Comparison of ENCODE assay signal across 8 mouse cellular contexts in the genomic region with DNA sequence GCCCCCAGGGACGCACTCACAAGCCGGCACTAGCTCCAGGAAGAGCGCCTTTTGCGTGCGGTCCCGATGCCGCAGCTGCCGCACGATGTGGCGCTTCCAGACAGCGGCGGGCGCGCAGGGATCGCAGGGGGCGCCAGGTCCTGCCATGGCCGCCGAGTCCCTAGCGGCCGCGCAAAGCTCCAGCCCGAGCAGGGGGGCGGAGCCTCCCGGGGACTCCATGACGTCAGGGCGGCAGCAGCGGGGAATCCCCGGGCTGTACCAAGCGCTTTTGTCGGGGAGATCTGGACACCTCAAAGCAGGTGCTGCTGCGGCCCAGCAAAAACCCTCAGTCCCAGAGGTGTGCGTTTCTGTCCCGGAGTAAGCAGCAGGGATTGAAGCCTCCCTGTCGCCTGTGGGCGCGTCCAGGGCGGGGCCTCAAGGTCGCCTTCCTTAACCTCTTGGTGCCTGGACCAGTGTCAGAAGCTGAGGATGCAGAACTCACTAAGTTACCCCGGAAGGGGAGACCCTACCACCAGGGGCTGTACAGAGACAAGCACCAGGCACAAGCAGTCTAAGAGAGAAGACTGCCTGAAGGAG. TPM values are rescaled to one million over a fixed set of nuclear protein-coding genes. Genes with fewer than 3 reads are reported as not detected.
DNase-seq lines count a peak whose midpoint lies in the region; ATAC-seq lines count a peak whose summit lies in the region.

Atg16l2 (minus strand) TSS at position 371 of the 576 bp plus-strand sequence.

- H3K9me3 ChIP-seq in lung, embryonic 16.5 days (ENCODE audit: control insufficient read depth, low read length): no peaks in the 10 kb centered on the region

- H3K4me3 ChIP-seq in lung, embryonic 16.5 days (ENCODE audit: low read length): peak within 1 kb of the TSS; percentile 71

- H3K36me3 ChIP-seq in lung, embryonic 16.5 days (ENCODE audit: control insufficient read depth, insufficient read depth, low read length): no peaks in the 10 kb centered on the region

- 0 out of 2 replicates have a peak, but pooled peaks cover 4% of the 10 kb centered on the region for H3K27me3 ChIP-seq in lung, embryonic 16.5 days (ENCODE audit: control insufficient read depth, insufficient read depth, low read depth, low read length)

- H3K4me1 ChIP-seq in lung, embryonic 16.5 days (replicated peaks; ENCODE audit: control insufficient read depth, insufficient read depth, low read length): peaks cover 12% of the 10 kb centered on the region

- H3K4me2 ChIP-seq in lung, embryonic 16.5 days (ENCODE audit: low read depth, low read length): peak within 1 kb of the TSS; percentile 87

- peak within 1 kb of the TSS; percentile 78 for H3K9ac ChIP-seq in lung, embryonic 16.5 days (ENCODE audit: low read length)

- under 1% methylated on average over 39 of the region's 39 CpGs for WGBS in lung, embryonic 16.5 days

- peak; percentile 85 to 88 for ATAC-seq in hematopoietic stem cell, adult 5-6 weeks (replicated peaks in 1 of 2; ENCODE audit: insufficient read depth in 1 of 2, low FRiP score in 2 of 2, low TSS enrichment in 1 of 2, low read depth in 1 of 2, poor library complexity in 2 of 2, severe bottlenecking in 2 of 2)
- ATAC-seq in lung, embryonic 16.5 days (ENCODE audit: low read depth): peak; percentile 95

- peak; percentile 85 for DNase-seq in MEL-GATA-1-ER (ENCODE audit: extremely low read depth, low read depth)
- peak; percentile 97 for DNase-seq in cerebellum, adult 8-10 months
- DNase-seq in forelimb bud, embryonic 11.5 days (ENCODE audit: low read depth, low spot score): peak; percentile 96
- DNase-seq in layer of hippocampus, adult 9-10 months (ENCODE audit: low spot score): peak; percentile 67
- DNase-seq in ovary, postnatal 10 days (ENCODE audit: low spot score): peak; percentile 84
- DNase-seq in thymus, postnatal 10 days (ENCODE audit: low spot score in 2 of 2): peak; percentile 94 to 95

- H3K27ac ChIP-seq in lung, embryonic 16.5 days (ENCODE audit: low read length): peak within 1 kb of the TSS; percentile 37

RNA-seq across cellular contexts. Expression of gene Atg16l2, which starts in this region (rescaled TPM):
- total RNA-seq in hematopoietic stem cell, adult 5-6 weeks (2017): 7.0 and 14.2 TPM in 2 replicates
- polyA plus RNA-seq in lung, embryonic 16.5 days (2015; fragmentation: Nextera tagmentation; extraction: Ambion mirVana): 19.6 and 22.6 TPM in 2 replicates

Comparison
In these comparisons a context has a peak if more than half of its experiments do, and no peak if none do; other contexts are left out.
1. Peak in every context shown above with its lines: DNase-seq, ATAC-seq, H3K4me3 ChIP-seq and H3K27ac ChIP-seq.